Mouse (Mus musculus) fibroblast of lung, adult 2 months (primary cell): Measurements from ENCODE around the gene Auts2.

Experiments used
- DNase-seq: peaks from one replicate; pipeline ENCODE4 v3.0.0-alpha.2; 2011; ENCODE audit warnings: low read depth

Auts2 gene

GRCm38 (mm10) chr5:131610702-131611101, 932.4 kb downstream of the Auts2 start:
- DNase-seq = no peak

DNA sequence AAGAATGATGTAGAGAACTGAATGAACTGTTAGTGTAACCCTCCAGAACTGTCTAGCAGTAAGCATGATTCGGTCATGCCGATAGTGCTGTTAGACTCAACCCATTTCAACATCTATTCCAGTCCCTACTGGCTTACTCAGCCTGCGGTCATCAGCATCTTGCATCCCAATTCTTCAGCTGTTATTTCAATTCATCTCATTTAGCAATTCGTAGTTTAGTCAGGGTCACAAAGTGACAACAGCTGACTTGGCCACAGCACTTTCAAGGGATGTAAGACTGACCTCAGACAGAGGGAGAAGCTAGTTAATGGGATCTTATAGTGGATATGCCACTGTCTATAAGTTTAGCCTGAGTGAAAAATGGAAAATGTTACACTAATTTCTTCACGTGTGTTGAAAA, 936.4 kb downstream of the Auts2 start:
- DNase-seq = peak; percentile 27

- no peak for DNase-seq
Measured at GRCm38 (mm10) chr5:131601934-131602692, 941.0 kb downstream of the Auts2 start.

GRCm38 (mm10) chr5:131600325-131601125, 942.6 kb downstream of the Auts2 start:
- DNase-seq = peak; percentile 90

DNA sequence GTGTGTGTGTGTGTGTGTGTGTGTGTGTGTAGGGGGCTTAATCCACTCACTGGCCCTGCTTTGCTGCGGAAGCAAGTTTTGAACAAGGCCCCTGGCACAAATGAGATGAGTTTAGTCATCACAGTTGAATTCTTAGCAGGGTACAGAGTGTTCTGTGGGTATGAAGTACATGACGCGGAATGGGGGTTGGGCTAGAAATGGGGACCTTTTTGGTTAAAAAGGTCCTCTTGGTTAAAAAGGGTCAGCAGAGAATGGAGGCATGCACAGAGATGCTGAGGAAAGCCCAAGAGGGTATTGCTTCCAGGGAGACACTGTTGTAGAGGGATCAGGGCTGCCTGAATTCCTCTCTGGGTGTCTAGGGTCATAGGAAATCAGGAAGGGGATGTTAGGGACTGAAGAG, 945.6 kb downstream of the Auts2 start:
- no peak for DNase-seq

DNA sequence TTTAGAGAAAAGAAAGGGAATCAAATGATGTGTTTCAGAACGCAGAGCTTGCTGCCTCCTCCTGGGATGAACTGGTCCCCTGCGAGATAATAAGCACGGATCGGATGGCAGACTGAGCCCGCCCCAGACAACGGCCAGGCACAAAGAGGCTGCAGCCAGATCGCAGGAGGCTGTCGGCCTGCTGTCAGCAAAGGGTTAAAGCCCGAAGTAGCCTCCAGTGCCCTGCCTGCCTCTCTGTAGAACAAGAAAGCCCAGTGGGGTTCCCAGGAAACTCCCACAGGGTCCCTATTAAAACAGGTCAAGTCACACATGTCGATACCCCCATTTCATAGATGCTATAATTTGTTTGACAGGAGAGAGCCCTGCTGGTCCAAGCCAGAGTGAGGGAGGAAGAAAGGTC, 946.6 kb downstream of the Auts2 start:
- DNase-seq = no peak

DNA sequence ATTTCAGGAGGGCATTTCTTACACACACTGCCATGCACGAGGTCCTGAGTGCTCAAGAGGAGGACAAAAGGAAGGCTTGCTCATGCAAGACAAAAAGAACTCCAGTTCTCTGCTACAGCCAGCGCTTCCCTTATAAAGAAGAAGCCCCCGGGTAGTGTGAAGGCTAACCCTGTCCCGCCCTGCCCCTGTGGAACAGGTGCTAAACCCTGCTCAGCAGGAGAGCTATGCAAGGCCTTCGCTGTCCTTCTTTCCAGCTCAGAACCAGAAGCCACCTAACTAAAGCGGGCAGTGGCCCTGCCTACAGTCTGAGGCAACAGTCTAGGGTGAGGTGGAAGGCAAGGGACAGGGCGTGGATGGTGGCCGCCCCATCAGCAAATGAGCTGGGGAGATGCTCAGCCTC, 947.4 kb downstream of the Auts2 start:
- no peak for DNase-seq

- no peak for DNase-seq
Measured at GRCm38 (mm10) chr5:131594597-131594996, 948.5 kb downstream of the Auts2 start.

GRCm38 (mm10) chr5:131593261-131593660, 949.9 kb downstream of the Auts2 start:
- no peak for DNase-seq

- DNase-seq = no peak
Measured at GRCm38 (mm10) chr5:131589948-131590467, 953.1 kb downstream of the Auts2 start.

GRCm38 (mm10) chr5:131586332-131586700, 956.8 kb downstream of the Auts2 start:
- no peak for DNase-seq

DNA sequence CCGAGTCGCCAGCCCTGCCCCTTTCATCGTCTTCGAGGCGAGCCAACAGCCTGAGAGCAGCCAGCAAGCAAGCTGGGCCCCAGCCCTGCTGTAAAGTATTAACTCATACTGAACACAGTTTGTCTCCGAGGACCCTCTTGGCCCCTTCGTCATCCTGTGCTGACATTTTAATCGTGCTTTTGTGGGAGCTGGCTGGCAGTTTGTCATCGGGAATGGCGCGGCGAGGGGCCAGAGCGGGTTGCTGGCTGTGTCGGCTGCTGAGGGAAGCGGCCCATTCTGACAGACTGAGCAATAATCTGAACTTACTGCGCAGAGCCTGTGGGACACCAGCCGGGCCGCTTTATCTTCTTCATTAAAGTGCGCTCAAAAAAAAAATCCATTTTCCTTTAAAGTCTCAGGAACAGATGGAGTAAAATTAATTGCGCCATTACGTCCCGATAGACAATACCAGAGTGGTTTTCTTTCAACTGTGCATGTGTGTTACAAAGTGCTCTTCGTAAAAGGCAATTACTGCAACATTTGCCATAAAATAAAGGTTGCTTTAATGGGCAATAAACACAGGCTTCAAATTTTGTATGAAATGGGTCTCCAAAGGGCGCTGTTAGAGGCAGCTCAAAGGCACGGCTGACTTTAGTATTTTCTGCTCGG, 957.3 kb downstream of the Auts2 start:
- no peak for DNase-seq

- no peak for DNase-seq
Measured at GRCm38 (mm10) chr5:131584260-131585135, 958.6 kb downstream of the Auts2 start.

DNA sequence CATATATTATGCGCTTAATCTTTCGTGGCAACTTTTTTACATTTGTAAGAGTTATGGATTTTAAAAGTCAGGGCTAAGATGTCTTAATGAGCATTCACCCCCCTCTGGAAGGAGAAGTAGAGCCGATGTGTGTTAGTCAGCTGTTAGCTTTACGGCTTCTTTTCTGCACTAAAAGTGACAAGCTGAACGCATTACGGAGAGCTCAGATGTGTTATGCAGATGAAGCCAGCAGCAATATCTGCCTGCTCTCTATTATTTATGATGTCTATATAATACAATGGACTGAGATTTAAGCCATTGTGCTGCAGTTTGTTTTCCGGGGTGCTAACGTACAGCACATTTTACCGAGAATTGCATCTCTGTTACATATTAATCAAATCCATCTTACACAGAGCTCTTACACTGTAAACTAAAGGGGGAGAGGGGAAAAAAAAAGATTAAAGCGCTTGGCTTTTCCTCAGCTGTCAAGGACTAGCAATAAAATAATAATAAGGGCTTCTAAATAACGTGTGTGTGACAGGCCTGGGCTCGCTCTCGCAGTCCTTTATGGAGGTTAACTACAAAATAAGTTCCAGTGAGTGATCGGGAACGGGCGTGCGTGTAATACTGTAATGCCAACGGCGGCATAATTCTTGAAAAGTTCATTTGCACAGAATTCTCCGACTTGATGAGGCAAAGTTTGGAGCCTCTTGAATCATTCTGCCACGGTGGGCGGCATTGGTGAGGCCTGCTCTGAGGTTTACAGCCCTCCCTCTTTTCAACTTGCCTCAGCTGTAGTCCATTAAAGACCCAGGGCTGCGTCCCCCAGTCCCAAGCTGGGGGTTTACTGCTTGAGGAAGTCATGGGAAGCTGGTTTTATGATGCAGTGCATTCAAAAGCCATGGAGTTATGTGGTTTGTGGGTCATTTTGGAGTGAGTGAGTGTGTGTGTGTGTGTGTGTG, 961.8 kb downstream of the Auts2 start:
- no peak for DNase-seq

GRCm38 (mm10) chr5:131578737-131579136, 964.4 kb downstream of the Auts2 start:
- DNase-seq = no peak

GRCm38 (mm10) chr5:131575733-131576265, 967.3 kb downstream of the Auts2 start:
- no peak for DNase-seq

GRCm38 (mm10) chr5:131575086-131575514, 968.0 kb downstream of the Auts2 start:
- DNase-seq = no peak

- no peak for DNase-seq
Measured at GRCm38 (mm10) chr5:131574469-131575085, 968.6 kb downstream of the Auts2 start.

DNA sequence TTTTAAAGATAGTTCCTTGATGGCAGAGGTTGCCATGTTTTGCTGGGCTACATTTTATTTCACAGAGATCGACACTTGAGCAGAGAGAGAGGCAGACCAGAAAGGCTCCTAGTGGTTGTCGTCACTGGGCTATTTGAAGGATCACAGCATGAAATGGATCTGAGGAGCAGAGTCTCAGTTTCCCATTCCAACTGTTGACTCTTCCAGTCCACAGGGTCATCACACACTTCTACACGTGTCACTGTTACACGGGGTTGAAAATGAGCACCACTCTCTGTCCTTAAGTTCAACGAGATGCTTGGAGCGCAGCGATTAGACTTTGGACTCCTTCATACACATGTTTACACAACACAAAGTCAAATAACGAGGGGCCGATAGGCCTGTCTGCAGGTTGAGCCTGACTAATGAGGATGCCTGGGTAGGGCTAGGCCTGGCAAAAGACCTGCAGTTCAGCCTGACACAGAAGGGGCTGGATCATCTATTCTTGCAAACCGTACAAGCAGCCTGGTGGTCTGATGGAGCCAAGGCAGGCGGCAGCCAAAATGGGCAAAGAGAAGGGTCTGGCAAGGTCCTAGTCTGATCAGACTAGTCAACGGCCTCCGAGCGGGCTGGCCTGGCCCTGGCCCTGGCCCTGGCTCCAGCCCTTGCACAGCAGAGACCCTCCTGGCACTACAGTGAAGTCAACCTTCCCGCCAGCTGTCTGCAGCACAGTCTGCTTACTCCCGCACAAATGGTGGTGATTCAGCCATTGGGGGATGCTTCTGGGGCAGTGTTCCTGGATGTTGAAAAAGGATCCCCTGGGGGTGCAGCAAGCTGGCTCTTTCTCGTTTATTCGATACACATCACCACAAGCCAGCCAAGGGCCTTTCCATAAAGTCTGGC, 969.6 kb downstream of the Auts2 start:
- DNase-seq = no peak
